Mouse (Mus musculus): ENCODE data around the gene Wdfy3. TPM values are rescaled to one million over a fixed set of nuclear protein-coding genes. Genes with fewer than 3 reads are reported as not detected.
A peak's percentile ranks its signal among the peaks of the same experiment; 100 is the strongest.

Wdfy3 gene
- polyA plus RNA-seq, 1 experiment from 2014 or later, result 41.5 TPM

DNA sequence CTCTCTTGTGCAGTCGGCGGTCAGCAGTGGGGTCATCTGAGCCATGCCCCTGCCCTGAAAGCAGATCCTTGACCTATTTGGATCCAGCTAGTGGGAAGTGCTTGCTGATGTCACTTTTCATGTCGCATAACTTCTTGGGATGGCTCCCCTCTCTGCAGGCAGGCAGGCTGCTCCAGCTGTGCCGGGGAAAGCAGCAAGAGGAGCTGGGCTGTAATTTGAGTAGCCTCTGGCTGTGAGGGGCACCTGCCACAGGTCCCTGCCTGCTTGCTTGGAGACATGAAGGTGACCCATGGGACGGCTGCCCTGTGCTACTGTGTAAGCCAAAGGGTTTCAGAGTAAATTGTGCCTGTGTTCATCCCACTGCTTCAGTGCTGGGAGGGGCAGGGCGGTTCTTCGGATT lies 249.9 kb downstream of the Wdfy3 start:
- Histone ChIP-seq H3K36me3 (ENCODE audit: control insufficient read depth, insufficient read depth, low read length) (no peaks in the 10 kb centered on the region), H3K27me3 (ENCODE audit: control insufficient read depth, insufficient read depth, low read length) (no peaks in the 10 kb centered on the region), H3K4me3 (replicated peaks; ENCODE audit: low read depth, low read length) (no peak overlapping the region), H3K9ac (replicated peaks; ENCODE audit: low read length) (no peak overlapping the region), H3K27ac (replicated peaks; ENCODE audit: low read depth, low read length) (no peak overlapping the region), H3K4me1 (ENCODE audit: control insufficient read depth, insufficient read depth, low read length) (no peaks in the 10 kb centered on the region; the same call in 1 of the 2 replicates), H3K9me3 (ENCODE audit: control insufficient read depth, low read length) (no peaks in the 10 kb centered on the region), H3K4me2 (ENCODE audit: low read length) (no peak overlapping the region)
- ATAC-seq (ENCODE audit: low FRiP score, low TSS enrichment) (no peak), DNase-seq (no peak)
- WGBS, result 16% methylated on average over 7 of the region's 7 CpGs

DNA sequence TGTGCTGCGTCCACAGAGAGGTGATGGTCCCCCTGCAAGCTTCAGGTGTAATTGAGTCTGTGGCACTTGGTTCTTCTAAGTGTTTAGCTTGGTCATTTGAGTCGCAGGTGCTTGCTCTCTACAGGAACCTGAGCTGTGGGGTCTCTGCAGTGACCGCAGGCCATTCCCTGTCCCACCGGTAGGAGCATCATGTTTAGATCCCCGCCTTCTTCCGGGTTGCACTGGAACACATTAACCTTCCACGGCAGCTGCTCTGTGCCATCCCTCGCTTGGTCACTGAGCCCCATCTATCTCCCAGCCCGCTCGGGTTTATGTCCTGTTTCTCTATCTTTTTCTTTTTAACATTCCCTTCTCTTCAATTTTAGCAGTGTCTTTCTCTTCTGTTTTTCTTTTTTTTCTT lies 250.5 kb downstream of the Wdfy3 start:
- ATAC-seq (ENCODE audit: low FRiP score, low TSS enrichment) (no peak), DNase-seq (no peak)
- Histone ChIP-seq H3K4me1 (ENCODE audit: control insufficient read depth, insufficient read depth, low read length) (no peaks in the 10 kb centered on the region), H3K9me3 (ENCODE audit: control insufficient read depth, low read length) (no peaks in the 10 kb centered on the region), H3K36me3 (ENCODE audit: control insufficient read depth, insufficient read depth, low read length) (no peaks in the 10 kb centered on the region), H3K9ac (replicated peaks; ENCODE audit: low read length) (no peak overlapping the region), H3K27me3 (ENCODE audit: control insufficient read depth, insufficient read depth, low read length) (no peaks in the 10 kb centered on the region), H3K4me3 (replicated peaks; ENCODE audit: low read depth, low read length) (no peak overlapping the region), H3K27ac (replicated peaks; ENCODE audit: low read depth, low read length) (no peak overlapping the region), H3K4me2 (ENCODE audit: low read length) (no peak overlapping the region)
- WGBS, result 65% methylated on average over 10 of the region's 10 CpGs

DNA sequence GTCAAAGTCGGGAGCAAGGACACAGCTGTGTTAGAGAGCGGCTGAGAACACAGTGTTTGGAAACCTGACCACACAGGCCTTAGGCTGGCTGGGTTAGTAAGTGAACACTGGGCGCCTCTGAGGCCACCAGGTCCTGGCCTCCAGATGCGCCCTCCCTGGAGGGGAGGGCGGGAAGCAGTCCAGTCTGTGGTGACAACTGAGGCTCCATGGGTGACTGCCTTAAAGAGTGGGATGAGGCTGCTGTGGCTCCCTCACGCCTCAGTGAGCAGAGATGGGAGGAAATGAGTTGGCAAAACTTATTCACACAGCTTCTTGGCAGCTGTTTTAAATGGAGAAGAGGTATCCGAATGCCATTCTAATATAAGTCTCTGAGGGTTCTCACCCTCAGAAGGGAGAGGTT lies 252.9 kb downstream of the Wdfy3 start:
- no peak overlapping the region for H3K27ac ChIP-seq (replicated peaks; ENCODE audit: low read depth, low read length)
- H3K4me1 ChIP-seq (ENCODE audit: control insufficient read depth, insufficient read depth, low read length), result no peaks in the 10 kb centered on the region
- no peaks in the 10 kb centered on the region for H3K36me3 ChIP-seq (ENCODE audit: control insufficient read depth, insufficient read depth, low read length)
- 52% methylated on average over 7 of the region's 7 CpGs for WGBS
- no peak for ATAC-seq (ENCODE audit: low FRiP score, low TSS enrichment)
- H3K27me3 ChIP-seq (ENCODE audit: control insufficient read depth, insufficient read depth, low read length), result no peaks in the 10 kb centered on the region
- no peak for DNase-seq
- H3K9ac ChIP-seq (replicated peaks; ENCODE audit: low read length), result no peak overlapping the region
- no peak overlapping the region for H3K4me3 ChIP-seq (replicated peaks; ENCODE audit: low read depth, low read length)
- H3K9me3 ChIP-seq (ENCODE audit: control insufficient read depth, low read length), result no peaks in the 10 kb centered on the region
- no peak overlapping the region for H3K4me2 ChIP-seq (ENCODE audit: low read length)

DNA sequence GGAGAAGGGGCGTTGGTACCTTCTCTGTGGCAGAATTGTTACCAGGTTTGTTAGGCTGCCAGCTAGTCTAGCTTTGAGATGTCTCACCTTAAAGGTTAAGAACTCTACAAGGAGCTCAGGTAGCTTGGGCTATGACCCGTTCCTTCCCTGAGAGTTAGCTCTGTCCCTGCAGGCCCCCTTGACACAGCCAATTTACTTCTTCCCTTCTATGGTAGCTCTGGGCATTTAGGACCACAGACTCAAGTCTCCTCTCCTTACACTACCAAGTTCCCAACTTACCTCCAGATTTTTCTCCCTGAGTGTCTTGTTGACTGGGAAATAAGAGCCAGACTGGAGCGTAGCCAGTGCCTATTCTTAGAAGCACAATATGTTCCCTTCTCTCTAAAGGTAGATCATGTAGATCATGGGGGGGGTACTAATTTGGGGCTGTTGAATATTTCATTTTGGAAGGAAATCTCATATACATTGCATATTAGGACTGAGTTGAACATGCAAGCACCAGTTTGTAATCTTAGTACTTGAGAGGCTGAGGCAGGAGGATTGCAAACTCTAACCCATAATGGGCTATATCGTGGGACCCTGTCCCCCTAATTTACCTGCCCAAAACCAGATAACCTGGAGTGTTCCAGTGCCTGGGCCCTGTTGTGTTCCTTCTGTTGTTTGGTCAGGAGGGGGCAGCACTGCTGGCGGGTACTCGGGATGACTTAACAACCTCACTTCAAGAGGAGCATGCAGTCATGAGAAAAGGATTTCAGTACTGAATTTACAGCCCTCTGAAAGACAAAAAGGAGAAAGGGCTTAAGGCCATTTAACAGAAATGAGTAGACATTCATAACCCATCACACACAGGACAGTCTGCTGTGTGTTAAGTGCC lies 258.2 kb downstream of the Wdfy3 start:
- DNase-seq, result no peak
- Histone ChIP-seq H3K4me1 (ENCODE audit: control insufficient read depth, insufficient read depth, low read length) (no peaks in the 10 kb centered on the region), H3K36me3 (ENCODE audit: control insufficient read depth, insufficient read depth, low read length) (no peaks in the 10 kb centered on the region), H3K4me2 (ENCODE audit: low read length) (no peak overlapping the region), H3K27ac (replicated peaks; ENCODE audit: low read depth, low read length) (no peak overlapping the region), H3K9me3 (ENCODE audit: control insufficient read depth, low read length) (no peaks in the 10 kb centered on the region), H3K4me3 (replicated peaks; ENCODE audit: low read depth, low read length) (no peak overlapping the region), H3K27me3 (ENCODE audit: control insufficient read depth, insufficient read depth, low read length) (no peaks in the 10 kb centered on the region), H3K9ac (replicated peaks; ENCODE audit: low read length) (no peak overlapping the region)
- WGBS, result 90% methylated on average over 6 of the region's 6 CpGs
- no peak for ATAC-seq (ENCODE audit: low FRiP score, low TSS enrichment)

DNA sequence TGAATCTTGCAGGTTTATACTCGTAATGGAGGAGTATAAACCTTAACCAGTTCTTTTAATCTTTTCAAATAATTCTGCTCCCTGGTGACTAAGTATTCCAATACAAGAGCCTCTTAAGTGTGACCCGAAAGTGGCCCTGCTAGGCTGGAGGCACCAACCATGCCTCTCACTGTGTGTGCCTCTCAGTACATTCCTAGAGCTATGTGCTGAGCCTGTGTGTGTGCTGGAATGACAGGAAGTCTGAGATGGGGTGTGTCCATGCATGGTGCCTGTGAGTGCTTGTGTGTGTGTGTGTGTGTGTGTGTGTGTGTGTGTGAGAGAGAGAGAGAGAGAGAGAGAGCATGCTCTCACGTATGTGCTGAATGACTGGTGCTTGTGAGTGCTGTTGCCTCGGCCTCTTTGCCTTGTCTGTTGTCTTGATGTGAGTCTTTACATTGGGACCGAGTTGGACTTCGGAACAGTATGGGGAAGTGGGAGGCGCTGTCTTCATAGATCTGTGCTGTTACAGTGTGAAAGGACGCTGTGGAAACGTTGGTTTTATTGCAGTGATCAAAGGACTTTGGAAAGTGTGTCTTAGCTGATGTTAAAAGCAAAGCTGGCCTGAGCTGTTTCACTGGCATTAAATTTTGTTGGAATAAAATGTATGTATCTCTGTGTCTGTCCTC lies 267.2 kb downstream of the Wdfy3 start:
- 80% methylated on average over 9 of the region's 9 CpGs for WGBS

DNA sequence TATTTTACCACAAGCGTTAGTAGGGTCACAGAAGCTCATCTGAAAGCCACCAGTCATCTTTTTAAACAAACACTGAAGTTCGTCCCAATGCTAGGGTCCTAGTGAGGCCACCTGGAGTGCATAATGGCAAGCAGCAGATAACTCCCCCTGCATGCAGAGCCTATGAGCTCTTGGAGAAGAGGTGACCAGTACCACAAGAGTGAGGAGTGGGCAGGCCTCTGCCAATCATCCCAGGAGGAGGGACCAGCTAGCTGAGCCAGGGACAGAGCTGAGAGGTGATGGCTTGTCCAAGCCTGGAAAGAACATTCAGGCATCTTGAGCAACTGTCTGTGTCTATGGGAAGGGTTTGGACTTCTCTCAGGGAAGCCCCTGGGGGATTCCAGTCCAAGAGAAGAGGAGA lies 267.8 kb downstream of the Wdfy3 start:
- H3K27ac ChIP-seq (replicated peaks; ENCODE audit: low read depth, low read length), result no peak overlapping the region
- 73% methylated on average over 2 of the region's 2 CpGs for WGBS
- no peak overlapping the region for H3K9ac ChIP-seq (replicated peaks; ENCODE audit: low read length)
- DNase-seq (no peak), ATAC-seq (ENCODE audit: low FRiP score, low TSS enrichment) (no peak)
- H3K4me1 ChIP-seq (ENCODE audit: control insufficient read depth, insufficient read depth, low read length), result no peaks in the 10 kb centered on the region
- no peak overlapping the region for H3K4me3 ChIP-seq (replicated peaks; ENCODE audit: low read depth, low read length)
- no peaks in the 10 kb centered on the region for H3K9me3 ChIP-seq (ENCODE audit: control insufficient read depth, low read length)
- H3K4me2 ChIP-seq (ENCODE audit: low read length), result no peak overlapping the region
- H3K36me3 ChIP-seq (ENCODE audit: control insufficient read depth, insufficient read depth, low read length), result no peaks in the 10 kb centered on the region
- H3K27me3 ChIP-seq (ENCODE audit: control insufficient read depth, insufficient read depth, low read length), result no peaks in the 10 kb centered on the region

More for the DNA sequence above, 267.2 kb downstream of the Wdfy3 start:
- H3K4me3 ChIP-seq (replicated peaks; ENCODE audit: low read depth, low read length), result no peak overlapping the region
- H3K9me3 ChIP-seq (ENCODE audit: control insufficient read depth, low read length), result no peaks in the 10 kb centered on the region
- DNase-seq (no peak), ATAC-seq (ENCODE audit: low FRiP score, low TSS enrichment) (no peak)
- no peak overlapping the region for H3K9ac ChIP-seq (replicated peaks; ENCODE audit: low read length)
- H3K4me2 ChIP-seq (ENCODE audit: low read length), result no peak overlapping the region
- no peaks in the 10 kb centered on the region for H3K4me1 ChIP-seq (ENCODE audit: control insufficient read depth, insufficient read depth, low read length)
- H3K27me3 ChIP-seq (ENCODE audit: control insufficient read depth, insufficient read depth, low read length), result no peaks in the 10 kb centered on the region
- H3K27ac ChIP-seq (replicated peaks; ENCODE audit: low read depth, low read length), result no peak overlapping the region
- no peaks in the 10 kb centered on the region for H3K36me3 ChIP-seq (ENCODE audit: control insufficient read depth, insufficient read depth, low read length)

DNA sequence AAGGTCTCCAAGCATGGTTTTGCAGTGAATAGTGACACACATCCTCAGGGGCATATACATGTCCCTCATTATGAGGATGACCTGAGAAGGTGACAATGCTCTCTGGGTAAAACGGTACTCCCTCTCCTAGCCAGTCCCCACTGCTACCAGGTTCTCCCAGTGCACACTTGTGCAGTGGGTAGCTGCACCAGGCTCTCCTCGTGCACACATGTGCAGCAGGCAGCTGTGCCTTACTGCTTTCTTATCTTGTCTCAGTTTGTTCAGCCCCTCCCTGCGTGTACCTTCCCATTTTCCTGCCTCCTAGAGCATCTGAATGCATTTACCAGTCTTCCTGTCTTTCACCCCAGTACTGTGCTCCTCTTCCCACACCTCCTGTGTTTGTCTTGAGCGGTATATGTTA lies 277.1 kb downstream of the Wdfy3 start:
- H3K27ac ChIP-seq (replicated peaks; ENCODE audit: low read depth, low read length), result no peak overlapping the region
- no peak overlapping the region for H3K4me2 ChIP-seq (ENCODE audit: low read length)
- WGBS, result 85% methylated on average over 4 of the region's 4 CpGs
- H3K9me3 ChIP-seq (ENCODE audit: control insufficient read depth, low read length), result no peaks in the 10 kb centered on the region
- H3K27me3 ChIP-seq (ENCODE audit: control insufficient read depth, insufficient read depth, low read length), result no peaks in the 10 kb centered on the region
- no peak overlapping the region for H3K4me3 ChIP-seq (replicated peaks; ENCODE audit: low read depth, low read length)
- H3K36me3 ChIP-seq (ENCODE audit: control insufficient read depth, insufficient read depth, low read length), result no peaks in the 10 kb centered on the region
- DNase-seq (no peak), ATAC-seq (ENCODE audit: low FRiP score, low TSS enrichment) (no peak)
- H3K9ac ChIP-seq (replicated peaks; ENCODE audit: low read length), result no peak overlapping the region
- H3K4me1 ChIP-seq (ENCODE audit: control insufficient read depth, insufficient read depth, low read length), result no peaks in the 10 kb centered on the region

DNA sequence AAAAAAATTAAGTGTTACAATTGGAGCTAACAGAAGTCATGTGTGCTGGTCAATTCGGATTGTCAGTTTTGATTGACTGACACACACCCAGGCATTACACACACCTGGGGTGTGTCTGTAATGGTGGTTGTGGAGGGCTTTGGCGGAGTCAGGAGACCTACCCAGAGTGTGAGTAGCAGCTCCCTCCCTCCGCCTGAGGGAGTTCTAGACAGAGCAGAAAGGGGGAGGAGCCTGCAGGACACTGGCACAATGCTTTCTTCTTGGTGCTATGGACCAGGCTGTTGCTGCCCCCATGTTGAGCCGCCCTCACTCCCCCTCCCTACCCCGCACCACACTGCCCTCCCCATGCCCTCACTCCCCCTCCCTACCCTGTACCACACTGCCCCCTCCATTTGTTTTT lies 279.2 kb downstream of the Wdfy3 start:
- Histone ChIP-seq H3K4me1 (ENCODE audit: control insufficient read depth, insufficient read depth, low read length) (no peaks in the 10 kb centered on the region), H3K9ac (replicated peaks; ENCODE audit: low read length) (no peak overlapping the region), H3K4me3 (replicated peaks; ENCODE audit: low read depth, low read length) (no peak overlapping the region), H3K27ac (replicated peaks; ENCODE audit: low read depth, low read length) (no peak overlapping the region), H3K4me2 (ENCODE audit: low read length) (no peak overlapping the region), H3K9me3 (ENCODE audit: control insufficient read depth, low read length) (no peaks in the 10 kb centered on the region), H3K36me3 (ENCODE audit: control insufficient read depth, insufficient read depth, low read length) (no peaks in the 10 kb centered on the region), H3K27me3 (ENCODE audit: control insufficient read depth, insufficient read depth, low read length) (no peaks in the 10 kb centered on the region)
- WGBS, result 53% methylated on average over 5 of the region's 5 CpGs
- ATAC-seq (ENCODE audit: low FRiP score, low TSS enrichment) (0 out of 2 replicates have a peak, but pooled peaks have one; percentile 24), DNase-seq (no peak)

DNA sequence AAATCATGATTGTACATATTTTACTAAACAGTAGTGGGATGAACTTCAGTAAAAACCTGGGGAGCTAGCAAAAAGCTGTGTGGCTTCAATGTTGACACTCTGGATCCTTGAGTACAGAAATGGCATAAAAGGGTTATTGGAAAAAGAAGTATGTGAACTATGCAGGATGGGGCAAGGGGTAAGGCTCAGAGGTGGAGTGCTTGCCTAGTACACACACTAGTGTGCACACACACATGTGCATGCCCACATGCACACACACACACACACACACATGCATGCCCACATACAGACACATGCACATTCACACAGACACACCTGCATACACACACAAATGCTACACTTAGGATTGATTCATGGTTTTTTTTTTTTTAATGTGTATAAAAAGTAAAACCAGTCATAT lies 280.0 kb downstream of the Wdfy3 start:
- Histone ChIP-seq H3K9ac (replicated peaks; ENCODE audit: low read length) (no peak overlapping the region), H3K4me3 (replicated peaks; ENCODE audit: low read depth, low read length) (no peak overlapping the region), H3K27me3 (ENCODE audit: control insufficient read depth, insufficient read depth, low read length) (no peaks in the 10 kb centered on the region), H3K4me1 (ENCODE audit: control insufficient read depth, insufficient read depth, low read length) (no peaks in the 10 kb centered on the region), H3K4me2 (ENCODE audit: low read length) (no peak overlapping the region), H3K36me3 (ENCODE audit: control insufficient read depth, insufficient read depth, low read length) (no peaks in the 10 kb centered on the region), H3K9me3 (ENCODE audit: control insufficient read depth, low read length) (no peaks in the 10 kb centered on the region), H3K27ac (replicated peaks; ENCODE audit: low read depth, low read length) (no peak overlapping the region)
- ATAC-seq (ENCODE audit: low FRiP score, low TSS enrichment) (no peak), DNase-seq (no peak)
